Mouse (Mus musculus): ENCODE results near the gene Lamc1. TPM values are rescaled to one million over a fixed set of nuclear protein-coding genes. Genes with fewer than 3 reads are reported as not detected.
A peak's percentile ranks its signal among the peaks of the same experiment; 100 is the strongest.

Lamc1 gene
- total RNA-seq, 2 experiments from 2014 or later, result 67.7 to 71.6 TPM

GRCm38 (mm10) chr1:153191237-153191942 is 141.2 kb downstream of the Lamc1 start:
- intact Hi-C loops (cut with DNase I), result no loop called here
- no peak for TF ChIP-seq CTCF (IDR thresholded peaks at IDR 0.05)
- H3K27ac ChIP-seq, result peak overlapping the region; percentile 58
- no peak for DNase-seq
- peak overlapping the region; percentile 46 for H3K4me3 ChIP-seq

GRCm38 (mm10) chr1:153188081-153188480 is 144.5 kb downstream of the Lamc1 start:
- DNase-seq, result no peak
- intact Hi-C loops (cut with DNase I), result no loop called here
- Histone ChIP-seq H3K4me3 (no peak overlapping the region), H3K27ac (no peak overlapping the region)
- no peak for TF ChIP-seq CTCF (IDR thresholded peaks at IDR 0.05)

GRCm38 (mm10) chr1:153185828-153186803 is 146.5 kb downstream of the Lamc1 start, which contains the start of gene Lamc2:
Lamc2 (minus strand) TSS chr1:153186447.
- H3K4me3 ChIP-seq, result peak within 1 kb of the TSS; percentile 71
- intact Hi-C loops (cut with DNase I), result no loop called here
- TF ChIP-seq CTCF (IDR thresholded peaks at IDR 0.05), result no peak
- peak within 1 kb of the TSS; percentile 41 for H3K27ac ChIP-seq
- DNase-seq, result peak; percentile 39

GRCm38 (mm10) chr1:153180586-153181289 is 151.8 kb downstream of the Lamc1 start:
- intact Hi-C loops (cut with DNase I), result no loop called here
- Histone ChIP-seq H3K4me3 (no peak overlapping the region), H3K27ac (peak overlapping the region; percentile 61; the same call in 1 of the 2 replicates)
- no peak for DNase-seq
- no peak for TF ChIP-seq CTCF (IDR thresholded peaks at IDR 0.05)

- Histone ChIP-seq H3K27ac (peak overlapping the region; percentile 49; the same call in 1 of the 2 replicates), H3K4me3 (no peak overlapping the region)
- no peak for DNase-seq
- intact Hi-C loops (cut with DNase I), result no loop called here
- TF ChIP-seq CTCF (IDR thresholded peaks at IDR 0.05), result no peak
These were observed 152.4 kb downstream of the Lamc1 start for GRCm38 (mm10) chr1:153180160-153180559.

GRCm38 (mm10) chr1:153174801-153175200 is 157.8 kb downstream of the Lamc1 start:
- DNase-seq, result peak; percentile 89
- intact Hi-C loops (cut with DNase I), result no loop called here
- Histone ChIP-seq H3K4me3 (no peak overlapping the region), H3K27ac (peak overlapping the region; percentile 46; the same call in 1 of the 2 replicates)
- no peak for TF ChIP-seq CTCF (IDR thresholded peaks at IDR 0.05)

GRCm38 (mm10) chr1:153173276-153173675 is 159.3 kb downstream of the Lamc1 start:
- DNase-seq, result peak; percentile 62
- intact Hi-C loops (cut with DNase I), result no loop called here
- no peak for TF ChIP-seq CTCF (IDR thresholded peaks at IDR 0.05)
- no peak overlapping the region for H3K4me3 ChIP-seq
- H3K27ac ChIP-seq, result peak overlapping the region; percentile 32; the same call in 1 of the 2 replicates

GRCm38 (mm10) chr1:153172291-153172731 is 160.3 kb downstream of the Lamc1 start:
- peak overlapping the region; percentile 56; the same call in 1 of the 2 replicates for H3K27ac ChIP-seq
- no peak for TF ChIP-seq CTCF (IDR thresholded peaks at IDR 0.05)
- DNase-seq, result no peak
- no peak overlapping the region for H3K4me3 ChIP-seq
- intact Hi-C loops (cut with DNase I), result no loop called here

GRCm38 (mm10) chr1:153171011-153171410 is 161.6 kb downstream of the Lamc1 start:
- intact Hi-C loops (cut with DNase I), result no loop called here
- no peak for TF ChIP-seq CTCF (IDR thresholded peaks at IDR 0.05)
- Histone ChIP-seq H3K27ac (peak overlapping the region; percentile 48; the same call in 1 of the 2 replicates), H3K4me3 (no peak overlapping the region)
- DNase-seq, result no peak

Other genes with a start within 250 kb of the Lamc1 start
- gene Lamc2, start 146.3 kb downstream of the Lamc1 start, total RNA-seq (2021), result 1 to 10 TPM; 3.8 to 4.4 TPM
- gene Shcbp1l, start 92.4 kb upstream of the Lamc1 start, total RNA-seq (2021), result not detected
- 10 to 100 TPM; 26.1 to 29.5 TPM for gene Dhx9, start 154.9 kb upstream of the Lamc1 start, total RNA-seq (2021)
- gene Npl, start 217.3 kb upstream of the Lamc1 start, total RNA-seq (2021), result 1 to 10 TPM; 1.1 to 1.6 TPM